Mouse (Mus musculus) layer of hippocampus, adult 6 months (tissue): Measurements from ENCODE around the gene Speer4b. TPM values are rescaled to one million over a fixed set of nuclear protein-coding genes. Genes with fewer than 3 reads are reported as not detected.

Source experiments
- long read RNA-seq, 2 experiments: library from polyadenylated mRNA; unstranded; transcript quantifications; one replicate each; pipeline ENCODE4 v2.0.0; 2019 to 2020
- polyA plus RNA-seq: library from polyadenylated mRNA; unstranded; fragments of <200 nt; fragmentation: Nextera tagmentation; gene quantifications from 2 replicates; pipeline ENCODE4 v1.2.3, GENCODE M21; 2021

The Speer4b gene
- 0.20 TPM in 1 of 2 replicates, not detected in the other for polyA plus RNA-seq
- long read RNA-seq, experiment 1 = 0 reads
- long read RNA-seq, experiment 2 = 0 reads

DNA sequence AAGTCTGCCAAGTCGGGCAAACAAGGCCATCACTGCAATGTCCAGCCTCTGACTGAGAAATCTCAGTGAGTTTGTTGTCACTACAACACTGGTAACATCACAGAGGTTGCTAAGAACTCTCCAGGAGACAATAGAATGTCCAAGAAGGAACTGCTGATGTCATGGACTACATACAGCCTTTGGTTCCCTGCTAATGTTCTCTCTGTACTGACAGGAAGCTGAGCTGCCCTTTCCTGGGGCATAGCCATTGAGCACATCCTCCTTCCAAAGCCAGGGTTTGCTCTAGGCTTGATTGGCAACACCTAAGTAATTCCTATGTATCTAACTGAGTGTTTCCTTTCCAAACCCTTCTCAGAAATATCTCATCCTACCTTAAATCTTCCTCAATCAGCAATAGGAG, at the start of gene Speer4b:
Speer4b (minus strand) TSS at position 101 of the 400 bp plus-strand sequence.

